Mouse (Mus musculus): ENCODE measurements around the gene Olfr25. TPM values are rescaled to one million over a fixed set of nuclear protein-coding genes. Genes with fewer than 3 reads are reported as not detected.

Gene Olfr25
- total RNA-seq (2018; cell fraction: chromatin; rRNA removed): not detected
- total RNA-seq (2018; cell fraction: cytosol; rRNA removed): not detected
- not detected for total RNA-seq (2018; cell fraction: nucleus; rRNA removed)
- not detected in 3 replicates for polyA plus RNA-seq (2018)

DNA sequence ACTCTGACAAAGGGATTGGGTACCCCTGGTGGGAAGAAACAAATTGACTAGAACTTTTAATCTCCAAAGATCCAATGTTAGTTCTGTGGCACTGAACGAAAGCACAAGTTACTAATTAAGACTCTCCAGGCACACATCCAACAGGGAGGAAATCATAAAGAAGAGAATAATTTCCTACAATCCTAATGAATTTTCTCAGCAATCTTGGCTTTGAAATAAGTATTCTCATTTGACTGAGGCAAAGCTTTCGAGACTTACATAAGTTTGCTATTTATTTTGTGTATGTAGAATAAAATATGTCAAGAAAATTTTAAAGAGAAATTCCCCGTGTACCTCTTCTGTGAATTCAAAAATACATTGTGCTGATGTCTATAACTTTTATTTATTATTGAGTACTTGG lies at the start of gene Olfr25:
Olfr25 (plus strand) TSS at position 301 of the 400 bp plus-strand sequence.
- Histone ChIP-seq H3K36me3 (ENCODE audit: inconsistent target) (no peaks in the 10 kb centered on the region), H3K4me3 (ENCODE audit: inconsistent target) (no peak within 1 kb of the TSS), H3K27ac (no peak within 1 kb of the TSS), H3K79me2 (ENCODE audit: inconsistent target) (no peaks in the 10 kb centered on the region)
- WGBS (ENCODE audit: missing documents): 70% methylated on average over 3 of the region's 3 CpGs

DNA sequence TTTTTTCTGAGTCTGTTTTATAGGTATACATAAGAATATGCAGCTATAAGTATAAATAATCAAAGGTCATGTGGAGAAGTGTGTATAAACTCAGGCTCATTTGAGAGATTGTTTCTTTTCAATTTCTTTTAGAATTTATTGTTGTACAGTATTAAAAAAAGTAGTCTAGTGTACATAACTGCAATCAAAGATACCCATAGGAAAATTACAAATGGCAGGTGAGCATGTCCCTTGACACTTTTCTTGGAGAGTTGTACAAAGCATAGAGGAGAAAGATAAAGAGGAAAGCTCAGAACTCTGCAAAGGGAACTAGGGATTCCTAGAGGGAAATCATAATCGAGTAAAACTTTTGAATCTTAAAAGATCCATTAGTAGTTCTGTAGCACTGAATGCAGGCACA lies 38.1 kb upstream of the Olfr25 start, which contains the start of gene Olfr896-ps1:
Olfr896-ps1 (plus strand) TSS at position 301 of the 400 bp plus-strand sequence.
- Histone ChIP-seq H3K27ac (no peak within 1 kb of the TSS), H3K79me2 (ENCODE audit: inconsistent target) (no peaks in the 10 kb centered on the region), H3K36me3 (ENCODE audit: inconsistent target) (no peaks in the 10 kb centered on the region), H3K4me3 (ENCODE audit: inconsistent target) (no peak within 1 kb of the TSS)
- 92% methylated on average over 1 of the region's 1 CpGs for WGBS (ENCODE audit: missing documents)

DNA sequence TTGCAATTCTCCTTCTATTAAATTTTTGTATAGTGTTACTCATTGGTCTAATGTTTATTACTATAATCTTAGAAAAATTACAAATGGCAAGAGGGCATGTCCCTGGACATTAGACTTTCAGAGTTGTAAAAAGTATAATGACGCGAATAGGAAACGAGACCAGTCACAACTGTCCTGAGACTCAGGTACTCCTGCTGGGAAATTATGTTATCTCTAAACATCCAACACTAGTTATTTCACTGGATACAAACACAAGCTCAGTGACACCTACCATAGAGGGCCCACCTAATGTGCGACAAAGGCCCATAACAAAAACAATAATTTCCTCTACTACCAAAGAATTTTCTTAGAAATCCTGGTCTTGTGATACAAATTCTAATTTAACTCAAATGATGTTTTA lies 19.3 kb downstream of the Olfr25 start, which contains the start of gene Olfr898:
Olfr898 (plus strand) TSS at position 301 of the 400 bp plus-strand sequence.
- 83% methylated on average over 4 of the region's 4 CpGs for WGBS (ENCODE audit: missing documents)
- H3K79me2 ChIP-seq (ENCODE audit: inconsistent target): no peaks in the 10 kb centered on the region
- H3K4me3 ChIP-seq (ENCODE audit: inconsistent target): no peak within 1 kb of the TSS
- no peak within 1 kb of the TSS for H3K27ac ChIP-seq
- H3K36me3 ChIP-seq (ENCODE audit: inconsistent target): no peaks in the 10 kb centered on the region

DNA sequence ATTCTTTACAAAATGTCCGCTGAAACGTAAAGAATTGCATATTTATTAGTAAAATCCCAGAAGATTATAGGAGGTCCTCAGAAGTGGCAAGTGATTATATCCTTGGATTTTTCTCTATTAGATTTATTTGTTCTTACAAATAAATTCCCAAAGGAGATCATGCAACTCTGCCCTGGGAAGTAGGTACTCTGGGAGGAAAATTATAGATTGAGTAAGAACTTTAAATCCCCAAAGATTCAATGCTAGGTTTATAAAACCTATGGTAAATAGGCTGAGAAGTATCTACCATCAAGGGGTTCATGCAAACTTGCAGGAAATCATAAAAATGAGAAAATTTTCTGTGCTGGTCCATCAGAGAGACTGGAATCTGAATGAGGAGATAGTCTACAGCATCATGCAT lies 37.7 kb downstream of the Olfr25 start, which contains the start of gene Olfr250:
Olfr250 (plus strand) TSS at position 301 of the 400 bp plus-strand sequence.
- 81% methylated on average over 2 of the region's 2 CpGs for whole genome bisulfite sequencing (ENCODE audit: missing documents)

DNA sequence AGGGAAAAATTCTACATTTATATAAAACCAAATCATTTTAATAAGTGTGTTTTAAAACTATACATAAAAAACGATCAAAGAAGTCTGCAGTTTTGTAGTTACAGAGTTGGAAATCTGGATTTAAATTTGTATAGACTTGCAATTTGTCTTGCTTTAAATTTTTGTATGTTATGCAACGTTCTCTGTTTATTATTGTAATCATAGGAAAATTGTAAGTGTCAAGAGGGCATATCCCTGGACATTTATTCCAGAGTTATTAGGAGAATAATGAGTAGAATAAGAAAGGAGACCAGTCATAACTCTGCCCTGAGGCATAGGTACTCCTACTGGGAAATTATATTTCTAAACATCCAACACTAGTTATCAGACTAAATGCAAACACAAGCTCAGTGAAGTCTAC lies 47.9 kb downstream of the Olfr25 start, which contains the start of gene Olfr251:
Olfr251 (plus strand) TSS at position 301 of the 400 bp plus-strand sequence.
- WGBS (ENCODE audit: missing documents): 51% methylated on average over 2 of the region's 2 CpGs
- Histone ChIP-seq H3K27ac (no peak within 1 kb of the TSS), H3K36me3 (ENCODE audit: inconsistent target) (no peaks in the 10 kb centered on the region), H3K4me3 (ENCODE audit: inconsistent target) (no peak within 1 kb of the TSS), H3K79me2 (ENCODE audit: inconsistent target) (no peaks in the 10 kb centered on the region)

More for the DNA sequence above, 37.7 kb downstream of the Olfr25 start, which contains the start of gene Olfr250:
- no peak within 1 kb of the TSS for H3K27ac ChIP-seq
- H3K79me2 ChIP-seq (ENCODE audit: inconsistent target): no peaks in the 10 kb centered on the region
- no peaks in the 10 kb centered on the region for H3K36me3 ChIP-seq (ENCODE audit: inconsistent target)
- H3K4me3 ChIP-seq (ENCODE audit: inconsistent target): no peak within 1 kb of the TSS

Other genes starting within 250 kb of the Olfr25 start
- not detected in 3 replicates for gene Olfr887, start 245.0 kb upstream of the Olfr25 start, polyA plus RNA-seq (2018)
- gene Olfr888, start 220.9 kb upstream of the Olfr25 start, polyA plus RNA-seq (2018): not detected in 3 replicates
- gene Olfr889, start 213.9 kb upstream of the Olfr25 start, polyA plus RNA-seq (2018): not detected in 3 replicates
- not detected in 3 replicates for gene Olfr890, start 186.5 kb upstream of the Olfr25 start, polyA plus RNA-seq (2018)
- not detected in 3 replicates for gene Olfr891, start 148.2 kb upstream of the Olfr25 start, polyA plus RNA-seq (2018)
- not detected in 3 replicates for gene Olfr893, start 120.7 kb upstream of the Olfr25 start, polyA plus RNA-seq (2018)
- gene Olfr894, start 111.0 kb upstream of the Olfr25 start, polyA plus RNA-seq (2018): not detected in 3 replicates
- gene Olfr143, start 76.3 kb upstream of the Olfr25 start, polyA plus RNA-seq (2018): not detected in 3 replicates
- not detected in 3 replicates for gene Olfr895, start 61.2 kb upstream of the Olfr25 start, polyA plus RNA-seq (2018)
- gene Olfr896-ps1, start 38.0 kb upstream of the Olfr25 start, polyA plus RNA-seq (2018): not detected in 3 replicates
- gene Olfr898, start 19.4 kb downstream of the Olfr25 start, polyA plus RNA-seq (2018): not detected in 3 replicates
- not detected in 3 replicates for gene Olfr250, start 37.8 kb downstream of the Olfr25 start, polyA plus RNA-seq (2018)
- gene Olfr251, start 48.0 kb downstream of the Olfr25 start, polyA plus RNA-seq (2018): not detected in 3 replicates
- not detected in 3 replicates for gene Olfr147, start 72.6 kb downstream of the Olfr25 start, polyA plus RNA-seq (2018)
- not detected in 3 replicates for gene Olfr901, start 100.4 kb downstream of the Olfr25 start, polyA plus RNA-seq (2018)
- not detected in 3 replicates for gene Olfr902, start 118.6 kb downstream of the Olfr25 start, polyA plus RNA-seq (2018)
- gene Olfr904, start 134.1 kb downstream of the Olfr25 start, polyA plus RNA-seq (2018): not detected in 3 replicates
- gene Olfr905, start 142.0 kb downstream of the Olfr25 start, polyA plus RNA-seq (2018): not detected in 3 replicates
- not detected in 3 replicates for gene Olfr906, start 158.0 kb downstream of the Olfr25 start, polyA plus RNA-seq (2018)
- gene Olfr907, start 166.7 kb downstream of the Olfr25 start, polyA plus RNA-seq (2018): not detected in 3 replicates
- not detected in 3 replicates for gene Olfr911-ps1, start 192.5 kb downstream of the Olfr25 start, polyA plus RNA-seq (2018)
- not detected in 3 replicates for gene Olfr910, start 208.8 kb downstream of the Olfr25 start, polyA plus RNA-seq (2018)